ENCODE assay signal across 9 mouse cellular contexts in the genomic region with DNA sequence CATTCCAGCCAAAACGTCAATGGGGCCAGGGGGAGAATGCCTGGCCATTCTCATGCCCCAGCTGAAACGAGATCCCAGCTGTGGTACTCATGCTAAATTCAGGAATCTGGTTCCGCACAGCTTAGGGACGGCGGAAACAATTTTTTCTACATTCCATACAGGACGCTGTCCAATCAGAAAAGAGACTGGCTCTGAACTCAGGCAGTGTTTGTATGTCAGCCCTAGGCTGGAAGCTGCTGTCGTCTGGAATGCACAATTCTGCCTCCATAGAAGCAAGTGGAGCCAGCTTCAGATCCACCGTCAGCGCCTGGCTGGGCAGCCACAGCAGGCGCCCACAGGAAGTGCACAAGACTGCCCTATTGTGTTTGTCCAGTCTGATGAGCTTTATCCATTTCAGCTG. TPM values are rescaled to one million over a fixed set of nuclear protein-coding genes. Genes with fewer than 3 reads are reported as not detected.
DNase-seq lines count a peak whose midpoint lies in the region; ATAC-seq lines count a peak whose summit lies in the region.
"Had no signal": no experiment of that assay in that cellular context is flagged by ENCODE, and none has a peak within 500 bp of the region (broad histone marks: within the 10 kb centered on the region; RNA-seq: fewer than 3 reads in every experiment).

No protein-coding gene starts in this region.

- DNase-seq in NIH3T3 (ENCODE audit: low read depth) = peak; percentile 67
- DNase-seq in embryonic facial prominence, embryonic 14.5 days (ENCODE audit: low spot score) = peak; percentile 95
- peak; percentile 61 for DNase-seq in lung, postnatal 36 days
- no peak for DNase-seq in left cerebral cortex, adult 8-10 months (ENCODE audit: low spot score in 2 of 2)
- DNase-seq in spleen, postnatal 4 days (ENCODE audit: low spot score in 2 of 2) = no peak
- DNase-seq in right cerebral cortex, postnatal 10 days (ENCODE audit: low spot score in 2 of 2) = no peak
- no peak for DNase-seq in urinary bladder, postnatal 25 days (ENCODE audit: low spot score)

- peaks cover 30% of the 10 kb centered on the region for H3K4me1 ChIP-seq in embryonic facial prominence, embryonic 14.5 days (ENCODE audit: control insufficient read depth, insufficient read depth, low read length)
- peaks cover 14% of the 10 kb centered on the region for H3K4me1 ChIP-seq in intestine, embryonic 16.5 days (ENCODE audit: control insufficient read depth, insufficient read depth, low read length)

- H3K27ac ChIP-seq in embryonic facial prominence, embryonic 14.5 days (replicated peaks; ENCODE audit: low read depth, low read length) = peak overlapping the region; percentile 91
- peak overlapping the region; percentile 86 for H3K27ac ChIP-seq in intestine, embryonic 16.5 days (ENCODE audit: low read length)

- no peak overlapping the region for H3K4me3 ChIP-seq in embryonic facial prominence, embryonic 14.5 days (ENCODE audit: low read depth, low read length)
- no peak overlapping the region for H3K4me3 ChIP-seq in intestine, embryonic 16.5 days (ENCODE audit: low read length)
- H3K4me3 ChIP-seq: megakaryocyte, embryonic 14.5 days had no signal

- peak; percentile 94 for ATAC-seq in embryonic facial prominence, embryonic 14.5 days (ENCODE audit: low read depth)
- peak; percentile 83 for ATAC-seq in intestine, embryonic 16.5 days

- no peaks in the 10 kb centered on the region for H3K27me3 ChIP-seq in embryonic facial prominence, embryonic 14.5 days (replicated peaks; ENCODE audit: control insufficient read depth, insufficient read depth, low read length)
- no peaks in the 10 kb centered on the region for H3K27me3 ChIP-seq in intestine, embryonic 16.5 days (replicated peaks; ENCODE audit: control insufficient read depth, insufficient read depth, low read length)

- 5% methylated on average over 10 of the region's 10 CpGs for WGBS in embryonic facial prominence, embryonic 14.5 days
- WGBS in intestine, embryonic 16.5 days = 15% methylated on average over 10 of the region's 10 CpGs

- H3K9me3 ChIP-seq in embryonic facial prominence, embryonic 14.5 days (ENCODE audit: control insufficient read depth, low read length) = no peaks in the 10 kb centered on the region
- no peaks in the 10 kb centered on the region for H3K9me3 ChIP-seq in intestine, embryonic 16.5 days (ENCODE audit: control insufficient read depth, low read length)
- H3K9me3 ChIP-seq: megakaryocyte, embryonic 14.5 days had no signal

- peak overlapping the region; percentile 29 for H3K4me2 ChIP-seq in embryonic facial prominence, embryonic 14.5 days (ENCODE audit: low read depth, low read length)
- H3K4me2 ChIP-seq in intestine, embryonic 16.5 days (ENCODE audit: low read depth, low read length) = no peak overlapping the region

- H3K36me3 ChIP-seq in embryonic facial prominence, embryonic 14.5 days (ENCODE audit: control insufficient read depth, insufficient read depth, low read length) = no peaks in the 10 kb centered on the region
- no peaks in the 10 kb centered on the region for H3K36me3 ChIP-seq in intestine, embryonic 16.5 days (ENCODE audit: control insufficient read depth, insufficient read depth, low read length)

- 0 out of 2 replicates have a peak overlapping the region, but pooled peaks have one; percentile 19 for H3K9ac ChIP-seq in embryonic facial prominence, embryonic 14.5 days (ENCODE audit: low read depth, low read length)
- no peak overlapping the region for H3K9ac ChIP-seq in intestine, embryonic 16.5 days (ENCODE audit: low read depth, low read length)

RNA-seq across cellular contexts. Expression of gene Gpsm1, which starts 5.6 kb away (rescaled TPM):
- polyA plus RNA-seq in embryonic facial prominence, embryonic 14.5 days (2014; fragmentation: Nextera tagmentation; extraction: Ambion mirVana) = 29.3 and 33.8 TPM in 2 replicates
- polyA plus RNA-seq in intestine, embryonic 16.5 days (2015; fragmentation: Nextera tagmentation; extraction: Ambion mirVana) = 22.6 and 23.2 TPM in 2 replicates
- 10 to 100 TPM; 58.9 to 66.8 (median 60.5) TPM for total RNA-seq in left cerebral cortex, adult 8-10 months (2022)

RNA-seq across cellular contexts. Expression of gene Ccdc187, which starts 15.4 kb away (rescaled TPM):
- 0.17 and 0.28 TPM in 2 replicates for polyA plus RNA-seq in embryonic facial prominence, embryonic 14.5 days (2014; fragmentation: Nextera tagmentation; extraction: Ambion mirVana)
- polyA plus RNA-seq in intestine, embryonic 16.5 days (2015; fragmentation: Nextera tagmentation; extraction: Ambion mirVana) = 0.26 and 0.27 TPM in 2 replicates
- 1 to 10 TPM; 6.0 to 6.7 (median 6.4) TPM for total RNA-seq in left cerebral cortex, adult 8-10 months (2022)

RNA-seq across cellular contexts. Expression of gene Dnlz, which starts 42.2 kb away (rescaled TPM):
- 24.2 and 27.6 TPM in 2 replicates for polyA plus RNA-seq in embryonic facial prominence, embryonic 14.5 days (2014; fragmentation: Nextera tagmentation; extraction: Ambion mirVana)
- 23.3 and 24.1 TPM in 2 replicates for polyA plus RNA-seq in intestine, embryonic 16.5 days (2015; fragmentation: Nextera tagmentation; extraction: Ambion mirVana)
- total RNA-seq in left cerebral cortex, adult 8-10 months (2022) = 10 to 100 TPM; 24.5 to 27.8 (median 26.1) TPM

RNA-seq across cellular contexts. Expression of gene Card9, which starts 51.0 kb away (rescaled TPM):
- polyA plus RNA-seq in embryonic facial prominence, embryonic 14.5 days (2014; fragmentation: Nextera tagmentation; extraction: Ambion mirVana) = 1.3 and 2.1 TPM in 2 replicates
- polyA plus RNA-seq in intestine, embryonic 16.5 days (2015; fragmentation: Nextera tagmentation; extraction: Ambion mirVana) = 0.86 and 1.1 TPM in 2 replicates
- 1 to 10 TPM; 1.6 to 3.9 (median 3.0) TPM for total RNA-seq in left cerebral cortex, adult 8-10 months (2022)

Comparison
In these comparisons a context has a peak if more than half of its experiments do, and no peak if none do; other contexts are left out.
1. DNase-seq: peak in NIH3T3 (single experiment), embryonic facial prominence, embryonic 14.5 days (single experiment) and lung, postnatal 36 days (single experiment); none in left cerebral cortex, adult 8-10 months (0 of 2), spleen, postnatal 4 days (0 of 2), right cerebral cortex, postnatal 10 days (0 of 2) and urinary bladder, postnatal 25 days (single experiment).